Mouse (Mus musculus) ovary, postnatal 10 days (tissue): Measurements from ENCODE around the gene Ppp2r5c.

Experiments used
- DNase-seq: peaks from one replicate; pipeline ENCODE4 v3.0.0; 2022; ENCODE audit warnings: low spot score

The Ppp2r5c gene

DNA sequence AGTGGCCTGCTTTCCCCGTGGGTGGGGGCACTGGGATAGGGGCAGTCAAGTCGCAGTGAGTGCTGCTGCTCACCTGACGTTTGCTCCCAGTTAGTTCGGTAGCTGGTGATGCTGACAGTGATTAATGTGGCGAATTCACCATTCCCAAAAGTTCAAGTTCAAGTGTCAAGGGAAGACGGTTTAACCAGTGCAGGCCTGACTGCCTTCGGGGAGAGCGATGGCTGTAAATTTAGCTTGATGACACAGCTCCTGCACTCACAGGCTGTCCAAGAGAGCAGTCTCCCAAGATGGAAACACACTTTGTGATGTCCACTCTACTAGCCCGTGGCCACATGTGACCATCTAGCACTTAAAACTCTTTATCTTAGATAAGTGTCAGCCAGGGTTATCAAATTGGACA lies 41.1 kb downstream of the Ppp2r5c start:
- DNase-seq = no peak

- DNase-seq = no peak
Measured at GRCm38 (mm10) chr12:110489946-110490701, 43.2 kb downstream of the Ppp2r5c start.

- no peak for DNase-seq
Measured at GRCm38 (mm10) chr12:110492436-110492835, 45.5 kb downstream of the Ppp2r5c start.

GRCm38 (mm10) chr12:110493597-110494369 lies 46.9 kb downstream of the Ppp2r5c start:
- DNase-seq = no peak

- DNase-seq = no peak
Measured at GRCm38 (mm10) chr12:110494846-110495245, 47.9 kb downstream of the Ppp2r5c start.

DNA sequence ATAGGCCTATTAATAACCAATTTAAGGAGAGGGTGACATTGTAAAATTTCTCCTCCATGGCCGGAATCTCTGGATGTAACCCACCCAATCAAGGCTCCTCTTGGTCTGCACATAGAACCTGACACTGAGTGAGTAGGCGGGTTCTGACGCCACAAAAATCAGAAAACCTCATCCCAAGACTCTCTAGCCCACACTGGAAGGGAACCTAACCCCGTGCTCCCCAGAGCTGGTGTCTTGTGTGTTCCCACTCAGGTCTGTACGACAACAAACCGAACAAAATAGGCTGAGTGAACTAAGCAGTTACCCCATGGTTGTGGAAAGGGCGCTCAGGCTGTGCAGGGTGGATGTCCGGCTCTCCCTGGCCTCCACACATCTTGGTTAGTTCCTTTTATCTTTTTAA lies 48.3 kb downstream of the Ppp2r5c start:
- no peak for DNase-seq

GRCm38 (mm10) chr12:110496016-110496415 lies 49.1 kb downstream of the Ppp2r5c start:
- DNase-seq = no peak

GRCm38 (mm10) chr12:110497013-110497412 lies 50.1 kb downstream of the Ppp2r5c start:
- no peak for DNase-seq

GRCm38 (mm10) chr12:110497485-110497884 lies 50.6 kb downstream of the Ppp2r5c start:
- no peak for DNase-seq

DNA sequence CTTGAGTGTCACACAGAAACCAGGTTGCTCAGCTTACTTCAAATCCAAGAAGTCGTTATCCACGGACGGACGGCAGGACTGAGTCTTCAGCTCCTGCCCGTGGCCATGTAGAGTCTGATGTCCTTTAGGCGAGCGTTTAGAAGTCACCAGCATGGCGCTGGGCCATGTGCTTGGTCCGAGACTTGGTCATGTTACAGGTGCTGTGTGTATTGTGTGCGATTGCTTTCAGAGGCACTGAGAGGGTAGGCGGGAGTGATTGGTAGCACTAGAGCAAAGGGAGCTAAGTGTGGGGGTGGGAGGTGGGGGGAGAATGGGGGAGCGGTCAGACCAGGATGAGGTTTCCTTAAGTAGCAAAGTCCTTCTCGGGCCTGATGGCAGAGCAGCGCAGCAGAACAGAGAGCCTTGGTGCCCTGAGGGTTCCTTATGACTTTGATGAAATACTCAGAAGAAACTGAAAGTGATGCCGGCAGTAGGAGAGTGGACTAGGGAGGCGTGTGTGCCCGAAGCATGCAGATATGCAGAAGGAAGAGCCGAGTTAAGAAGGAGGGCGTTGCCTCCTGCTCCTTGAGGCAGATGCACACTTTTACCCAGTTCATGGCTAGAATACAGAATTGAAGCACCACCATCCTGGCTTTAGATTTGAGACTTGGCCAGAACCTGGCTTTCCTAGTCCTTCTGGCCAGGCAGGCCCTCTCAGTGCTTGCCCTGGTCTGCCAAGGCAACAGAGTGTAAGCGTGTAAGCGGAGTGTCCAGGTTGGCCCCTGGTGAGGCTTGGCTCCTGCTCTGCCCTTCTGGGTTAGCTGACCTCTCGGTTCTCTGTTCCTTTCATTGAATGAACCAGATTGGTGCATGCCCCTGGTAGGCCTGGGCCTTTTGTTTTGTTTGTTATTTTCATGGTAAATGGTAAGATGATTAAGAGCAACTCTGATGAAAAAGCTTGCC lies 51.6 kb downstream of the Ppp2r5c start:
- DNase-seq = no peak

GRCm38 (mm10) chr12:110499225-110499992 lies 52.5 kb downstream of the Ppp2r5c start:
- DNase-seq = no peak

- no peak for DNase-seq
Measured at GRCm38 (mm10) chr12:110500095-110500494, 53.2 kb downstream of the Ppp2r5c start.

GRCm38 (mm10) chr12:110503406-110504144 lies 56.7 kb downstream of the Ppp2r5c start:
- no peak for DNase-seq

DNA sequence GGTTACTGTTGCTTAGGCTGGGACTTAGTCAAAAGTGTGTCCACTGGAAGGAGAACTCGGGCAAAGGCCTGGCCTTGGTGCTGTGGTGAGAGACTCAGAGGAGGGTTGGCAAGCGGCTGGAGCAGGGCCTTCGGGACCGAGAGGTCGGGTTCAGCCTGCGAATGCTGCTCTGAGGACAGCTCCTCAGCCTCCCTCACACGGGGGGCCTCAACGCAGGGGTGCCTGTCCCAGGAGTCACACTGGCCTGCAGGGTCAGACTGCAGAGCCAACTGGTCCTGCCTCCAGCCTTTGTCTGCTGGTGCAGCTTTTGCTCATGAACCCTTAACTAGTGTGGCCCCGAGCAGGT lies 57.2 kb downstream of the Ppp2r5c start:
- no peak for DNase-seq

GRCm38 (mm10) chr12:110504793-110505192 lies 57.9 kb downstream of the Ppp2r5c start:
- DNase-seq = no peak

GRCm38 (mm10) chr12:110506046-110506445 lies 59.1 kb downstream of the Ppp2r5c start:
- DNase-seq = no peak

- DNase-seq = no peak
Measured at GRCm38 (mm10) chr12:110507714-110508297, 60.9 kb downstream of the Ppp2r5c start.

GRCm38 (mm10) chr12:110508680-110509079 lies 61.8 kb downstream of the Ppp2r5c start:
- no peak for DNase-seq

DNA sequence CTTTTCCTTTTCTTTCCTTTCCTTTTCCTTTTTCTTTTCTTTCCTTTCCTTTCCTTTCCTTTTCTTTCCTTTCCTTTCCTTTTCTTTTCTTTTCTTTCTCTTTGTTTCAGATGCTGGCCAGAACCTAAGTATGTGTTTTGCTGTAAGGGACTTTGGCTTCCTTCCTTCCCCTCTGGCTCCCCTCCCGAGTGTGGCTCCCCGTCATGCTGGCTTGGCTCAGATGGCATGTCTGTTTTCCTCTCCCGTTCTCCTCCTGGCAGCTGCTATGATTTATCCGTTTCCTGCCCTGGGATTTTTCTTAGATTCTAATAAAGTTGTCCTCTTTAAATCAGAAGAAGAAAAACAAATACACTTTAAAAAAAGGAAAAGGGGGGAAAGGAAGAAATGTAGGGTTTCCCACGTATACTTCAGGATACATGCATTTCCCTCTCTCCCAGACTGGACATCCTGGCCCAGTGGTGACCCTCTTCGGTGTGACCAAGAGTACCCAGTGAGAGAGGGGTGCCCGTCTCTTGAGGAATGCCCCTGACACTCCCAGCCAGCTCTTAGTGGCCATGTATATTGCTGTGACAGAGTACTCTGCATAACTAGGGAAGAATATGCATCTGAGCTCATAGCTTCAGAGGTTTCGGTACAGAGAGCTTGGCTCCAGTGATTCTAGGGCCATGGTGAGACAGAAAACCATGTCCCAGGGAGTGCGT lies 63.4 kb downstream of the Ppp2r5c start:
- no peak for DNase-seq

- DNase-seq = no peak
Measured at GRCm38 (mm10) chr12:110511201-110511600, 64.3 kb downstream of the Ppp2r5c start.
